ENCODE assay signal across 22 mouse cellular contexts in genomic region chr8:11572428-11572827, GRCm38 (mm10). TPM values are rescaled to one million over a fixed set of nuclear protein-coding genes. Genes with fewer than 3 reads are reported as not detected.
DNase-seq lines count a peak whose midpoint lies in the region; ATAC-seq and TF ChIP-seq lines count a peak whose summit lies in the region.
"Had no signal": no experiment of that assay in that cellular context is flagged by ENCODE, and none has a peak within 500 bp of the region (broad histone marks: within the 10 kb centered on the region; RNA-seq: fewer than 3 reads in every experiment).

No protein-coding gene starts in this region.

- no peak for ATAC-seq in forebrain, postnatal 0 days
- ATAC-seq: CD4-positive, CD25-positive, alpha-beta regulatory T cell, adult 4 months; forebrain, embryonic 13.5 days; forebrain, embryonic 15.5 days had no signal

- H3K79me2 ChIP-seq in CH12.LX (replicated peaks; ENCODE audit: control insufficient read depth, extremely low read depth, insufficient read depth, poor library complexity, severe bottlenecking) = no peaks in the 10 kb centered on the region
- H3K79me2 ChIP-seq in myocyte (ENCODE audit: control insufficient read depth, insufficient read depth) = no peaks in the 10 kb centered on the region

- DNase-seq in forebrain, embryonic 10.5 days (ENCODE audit: extremely low spot score, low spot score) = peak; percentile 10
- no peak for DNase-seq in forebrain, postnatal 0 days
- DNase-seq in CH12.LX (ENCODE audit: extremely low read depth) = no peak
- DNase-seq in layer of hippocampus, adult 11-12 months (ENCODE audit: low spot score) = no peak
- DNase-seq: adrenal gland, adult 2 months; adrenal gland, postnatal 10 days; adrenal gland, postnatal 25 days; B cell, adult 2 months; cerebellum, adult 11 months; cerebellum, adult 18-20 months; cerebellum, adult 8-10 months; cerebellum, adult 9-11 months; cerebellum, postnatal 14 days; cerebellum, postnatal 36 days; embryo, embryonic 11 days had no signal

- no peak for TF ChIP-seq RAD21 in CH12.LX (IDR thresholded peaks at IDR 0.05; ENCODE audit: low read depth, low read length)

- in situ Hi-C loops in CH12.LX (cut with MboI; ENCODE audit: low pct_ligation_motif_present, low pct_unique_long_range_greater_than_20kb, low sequenced_read_pairs) = no loop called here

- TF ChIP-seq POLR2A in CH12.LX (IDR thresholded peaks at IDR 0.05; ENCODE audit: low read depth, low read length) = no peak
- TF ChIP-seq POLR2A in myocyte (IDR thresholded peaks at IDR 0.05; ENCODE audit: insufficient read length, low read depth) = no peak

- TF ChIP-seq EP300 in CH12.LX (IDR thresholded peaks at IDR 0.05; ENCODE audit: low read length) = no peak

- peaks cover 20% of the 10 kb centered on the region for H3K4me1 ChIP-seq in forebrain, embryonic 10.5 days
- H3K4me1 ChIP-seq in forebrain, postnatal 0 days (ENCODE audit: insufficient read depth) = no peaks in the 10 kb centered on the region
- H3K4me1 ChIP-seq in CH12.LX (ENCODE audit: control insufficient read depth in 1 of 2, insufficient read depth in 2 of 2) = peaks cover 27 to 54% of the 10 kb centered on the region in 2 experiments
- H3K4me1 ChIP-seq: forebrain, embryonic 13.5 days; forebrain, embryonic 15.5 days had no signal

- no peak for TF ChIP-seq CTCF in forebrain, postnatal 0 days (IDR thresholded peaks at IDR 0.05; ENCODE audit: low read depth)
- TF ChIP-seq CTCF in CH12.LX (conservative IDR thresholded peaks at IDR 0.05 in 1 of 2, IDR thresholded peaks at IDR 0.05 in 1 of 2; ENCODE audit: low read depth in 2 of 2, low read length in 2 of 2) = no peak

- no peak overlapping the region for H3K9ac ChIP-seq in forebrain, postnatal 0 days
- no peak overlapping the region for H3K9ac ChIP-seq in CH12.LX (ENCODE audit: insufficient read depth, low read depth)
- H3K9ac ChIP-seq: embryonic facial prominence, embryonic 13.5 days; embryonic facial prominence, embryonic 15.5 days; forebrain, embryonic 13.5 days; forebrain, embryonic 15.5 days had no signal

- no peaks in the 10 kb centered on the region for H3K27me3 ChIP-seq in forebrain, embryonic 10.5 days (ENCODE audit: poor library complexity, severe bottlenecking)
- H3K27me3 ChIP-seq in forebrain, postnatal 0 days (ENCODE audit: insufficient read depth, low read length) = no peaks in the 10 kb centered on the region
- no peaks in the 10 kb centered on the region for H3K27me3 ChIP-seq in CH12.LX (replicated peaks)
- no peaks in the 10 kb centered on the region for H3K27me3 ChIP-seq in myocyte (ENCODE audit: control insufficient read depth, insufficient read depth, insufficient read length)
- H3K27me3 ChIP-seq: embryonic facial prominence, embryonic 15.5 days; forebrain, embryonic 13.5 days; forebrain, embryonic 15.5 days had no signal

- no peak overlapping the region for H3K4me2 ChIP-seq in forebrain, postnatal 0 days (ENCODE audit: low read depth)
- H3K4me2 ChIP-seq in CH12.LX (ENCODE audit: insufficient read depth, low read depth, poor library complexity, severe bottlenecking) = 0 out of 2 replicates have a peak overlapping the region, but pooled peaks have one; percentile 4
- no peak overlapping the region for H3K4me2 ChIP-seq in myocyte (ENCODE audit: low read depth)
- H3K4me2 ChIP-seq: embryonic facial prominence, embryonic 13.5 days; embryonic facial prominence, embryonic 15.5 days; forebrain, embryonic 13.5 days; forebrain, embryonic 15.5 days had no signal

- dilution Hi-C loops in CH12.LX (cut with MboI; ENCODE audit: extremely low pct_ligation_motif_present, extremely low pct_unique_long_range_greater_than_20kb, low sequenced_read_pairs) = no loop called here

- H3K9me3 ChIP-seq in forebrain, embryonic 10.5 days = no peaks in the 10 kb centered on the region
- no peaks in the 10 kb centered on the region for H3K9me3 ChIP-seq in forebrain, postnatal 0 days (ENCODE audit: low read length)
- peaks cover 2% of the 10 kb centered on the region for H3K9me3 ChIP-seq in CH12.LX (replicated peaks; ENCODE audit: low read length)
- H3K9me3 ChIP-seq: embryonic facial prominence, embryonic 13.5 days; embryonic facial prominence, embryonic 15.5 days; forebrain, embryonic 13.5 days; forebrain, embryonic 15.5 days had no signal

- 83% methylated on average over 6 of the region's 6 CpGs for WGBS in forebrain, embryonic 10.5 days
- 73% methylated on average over 6 of the region's 6 CpGs for WGBS in forebrain, postnatal 0 days

- H3K27ac ChIP-seq in forebrain, embryonic 10.5 days = no peak overlapping the region
- H3K27ac ChIP-seq in forebrain, postnatal 0 days (ENCODE audit: low read depth, low read length) = no peak overlapping the region
- H3K27ac ChIP-seq in CH12.LX (ENCODE audit: insufficient read depth, low read depth) = no peak overlapping the region
- H3K27ac ChIP-seq: embryonic facial prominence, embryonic 13.5 days; embryonic facial prominence, embryonic 15.5 days; forebrain, embryonic 13.5 days; forebrain, embryonic 15.5 days had no signal

- peaks cover 35% of the 10 kb centered on the region for H3K36me3 ChIP-seq in forebrain, embryonic 10.5 days (replicated peaks)
- 0 out of 2 replicates have a peak, but pooled peaks cover 7% of the 10 kb centered on the region for H3K36me3 ChIP-seq in forebrain, postnatal 0 days (ENCODE audit: insufficient read depth)
- H3K36me3 ChIP-seq in CH12.LX (replicated peaks in 1 of 2; ENCODE audit: control insufficient read depth in 1 of 2, insufficient read depth in 1 of 2, low read length in 1 of 2) (no peaks in the 10 kb centered on the region), myocyte (ENCODE audit: control insufficient read depth, insufficient read depth) (no peaks in the 10 kb centered on the region)
- H3K36me3 ChIP-seq: embryonic facial prominence, embryonic 15.5 days had no signal

- H3K4me3 ChIP-seq in forebrain, embryonic 10.5 days = no peak overlapping the region
- no peak overlapping the region for H3K4me3 ChIP-seq in forebrain, postnatal 0 days (ENCODE audit: low read depth, low read length)
- H3K4me3 ChIP-seq in CH12.LX (replicated peaks in 1 of 3; ENCODE audit: low read depth in 2 of 3, low read length in 2 of 3, poor library complexity in 1 of 3) = no peak overlapping the region
- H3K4me3 ChIP-seq in myocyte = no peak overlapping the region
- H3K4me3 ChIP-seq: embryonic facial prominence, embryonic 13.5 days; embryonic facial prominence, embryonic 15.5 days; erythroblast, embryonic 14.5 days; forebrain, embryonic 13.5 days; forebrain, embryonic 15.5 days had no signal

- H3ac ChIP-seq in myocyte (ENCODE audit: control insufficient read depth, insufficient read length) = no peak overlapping the region

TF ChIP-seq in CH12.LX, 34 proteins besides CTCF, POLR2A, EP300 and RAD21:
- TF ChIP-seq USF2 (conservative IDR thresholded peaks at IDR 0.05; ENCODE audit: low read depth, low read length) = no peak
- no peak for TF ChIP-seq ETS1 (conservative IDR thresholded peaks at IDR 0.05; ENCODE audit: low read depth, low read length)
- TF ChIP-seq TCF12 (IDR thresholded peaks at IDR 0.05; ENCODE audit: low read depth, low read length) = no peak
- no peak for TF ChIP-seq NELFE (IDR thresholded peaks at IDR 0.05; ENCODE audit: low read depth, low read length)
- no peak for TF ChIP-seq TBP (conservative IDR thresholded peaks at IDR 0.05; ENCODE audit: low read depth, low read length)
- TF ChIP-seq CHD2 (IDR thresholded peaks at IDR 0.05; ENCODE audit: low read length) = no peak
- TF ChIP-seq JUND (conservative IDR thresholded peaks at IDR 0.05; ENCODE audit: low read depth, low read length) = no peak

TF ChIP-seq in myocyte, 11 proteins besides CTCF, POLR2A, EP300 and RAD21:
- no peak for TF ChIP-seq POLR2AphosphoS2 (IDR thresholded peaks at IDR 0.05; ENCODE audit: insufficient read length, low read depth)
- no peak for TF ChIP-seq E2F4 (IDR thresholded peaks at IDR 0.05; ENCODE audit: insufficient read depth)
- TF ChIP-seq MYOG (IDR thresholded peaks at IDR 0.05; ENCODE audit: control insufficient read depth in 1 of 3, insufficient read depth in 1 of 3, insufficient read length in 2 of 3, low read depth in 2 of 3) = peak in 1 of 3 experiments; percentile 86
- peak in 2 of 3 experiments; percentile 59 to 68 for TF ChIP-seq MYOD1 (IDR thresholded peaks at IDR 0.05; ENCODE audit: control insufficient read depth in 1 of 3, insufficient read length in 2 of 3, low read depth in 2 of 3)
- TF ChIP-seq TCF12 (IDR thresholded peaks at IDR 0.05; ENCODE audit: insufficient read depth, poor library complexity, severe bottlenecking) = peak; percentile 36
- peak; percentile 48 for TF ChIP-seq TCF3 (IDR thresholded peaks at IDR 0.05; ENCODE audit: insufficient read length, low read depth)

RNA-seq across cellular contexts. Expression of gene Ing1, which starts 17.1 kb away (rescaled TPM):
- 29.5 and 29.9 TPM in 2 replicates for polyA plus RNA-seq in forebrain, embryonic 10.5 days (2016; fragmentation: Nextera tagmentation; extraction: Ambion mirVana)
- total RNA-seq in forebrain, postnatal 0 days (2014; rRNA removed) = 30.8 and 34.7 TPM in 2 replicates
- 43.5 and 49.9 TPM in 2 replicates for polyA plus RNA-seq in forebrain, postnatal 0 days (2015; fragmentation: Nextera tagmentation; extraction: Ambion mirVana)
- 25.0 and 30.9 TPM in 2 replicates for total RNA-seq in CH12.LX (2012; rRNA removed)
- 33.1 and 33.8 TPM in 2 replicates for total RNA-seq in CH12.LX (2014; rRNA removed)
- 47.8 and 65.3 TPM in 2 replicates for polyA plus RNA-seq in CH12.LX (2012; ENCODE audit: insufficient read length, low read depth)
- polyA plus RNA-seq in myocyte (2012; fragmentation: generic; extraction: Trizol) = 21.8 TPM

RNA-seq across cellular contexts. Expression of gene Cars2, which starts 21.8 kb away (rescaled TPM):
- polyA plus RNA-seq in forebrain, embryonic 10.5 days (2016; fragmentation: Nextera tagmentation; extraction: Ambion mirVana) = 17.8 and 19.4 TPM in 2 replicates
- 39.3 and 49.9 TPM in 2 replicates for total RNA-seq in forebrain, postnatal 0 days (2014; rRNA removed)
- polyA plus RNA-seq in forebrain, postnatal 0 days (2015; fragmentation: Nextera tagmentation; extraction: Ambion mirVana) = 23.3 and 25.9 TPM in 2 replicates
- total RNA-seq in CH12.LX (2012; rRNA removed) = 67.1 and 67.4 TPM in 2 replicates
- 45.6 and 48.5 TPM in 2 replicates for total RNA-seq in CH12.LX (2014; rRNA removed)
- 45.7 and 46.4 TPM in 2 replicates for polyA plus RNA-seq in CH12.LX (2012; ENCODE audit: insufficient read length, low read depth)
- 14.4 TPM for polyA plus RNA-seq in myocyte (2012; fragmentation: generic; extraction: Trizol)
